In genomic region chr10:31993205-31993604, GRCm38 (mm10) we compare ENCODE assay signal across 20 mouse cellular contexts.
DNase-seq lines count a peak whose midpoint lies in the region; ATAC-seq and TF ChIP-seq lines count a peak whose summit lies in the region.
"Had no signal": no experiment of that assay in that cellular context is flagged by ENCODE, and none has a peak within 500 bp of the region (broad histone marks: within the 10 kb centered on the region; RNA-seq: fewer than 3 reads in every experiment).

No protein-coding gene starts in this region.

- no peak overlapping the region for H3K9ac ChIP-seq in forebrain, embryonic 15.5 days (replicated peaks)
- no peak overlapping the region for H3K9ac ChIP-seq in forebrain, postnatal 0 days
- H3K9ac ChIP-seq in lung, embryonic 14.5 days, result no peak overlapping the region
- no peak overlapping the region for H3K9ac ChIP-seq in hindbrain, embryonic 14.5 days
- H3K9ac ChIP-seq: hindbrain, embryonic 13.5 days; neural tube, embryonic 15.5 days had no signal

- no peaks in the 10 kb centered on the region for H3K4me1 ChIP-seq in forebrain, embryonic 15.5 days
- H3K4me1 ChIP-seq in forebrain, postnatal 0 days (ENCODE audit: insufficient read depth), result no peaks in the 10 kb centered on the region
- H3K4me1 ChIP-seq in lung, embryonic 14.5 days (ENCODE audit: insufficient read depth), result no peaks in the 10 kb centered on the region
- no peaks in the 10 kb centered on the region for H3K4me1 ChIP-seq in lung, adult 2 months (ENCODE audit: control insufficient read depth, insufficient read depth, low read length)
- no peaks in the 10 kb centered on the region for H3K4me1 ChIP-seq in hindbrain, embryonic 14.5 days (replicated peaks; ENCODE audit: control insufficient read depth, insufficient read depth, low read length)
- H3K4me1 ChIP-seq: hindbrain, embryonic 13.5 days; midbrain, embryonic 10.5 days; neural tube, embryonic 15.5 days had no signal

- no peak for TF ChIP-seq POLR2A in lung, adult 2 months (IDR thresholded peaks at IDR 0.05; ENCODE audit: borderline replicate concordance, extremely low read depth, low read depth, low read length)

- no peaks in the 10 kb centered on the region for H3K36me3 ChIP-seq in forebrain, embryonic 15.5 days
- no peaks in the 10 kb centered on the region for H3K36me3 ChIP-seq in forebrain, postnatal 0 days (ENCODE audit: insufficient read depth)
- H3K36me3 ChIP-seq in lung, embryonic 14.5 days (ENCODE audit: insufficient read depth), result no peaks in the 10 kb centered on the region
- no peaks in the 10 kb centered on the region for H3K36me3 ChIP-seq in hindbrain, embryonic 14.5 days (replicated peaks; ENCODE audit: control insufficient read depth, insufficient read depth)
- H3K36me3 ChIP-seq: hindbrain, embryonic 13.5 days; midbrain, embryonic 10.5 days; neural tube, embryonic 15.5 days had no signal

- H3K9me3 ChIP-seq in forebrain, embryonic 15.5 days, result no peaks in the 10 kb centered on the region
- H3K9me3 ChIP-seq in forebrain, postnatal 0 days (ENCODE audit: low read length), result no peaks in the 10 kb centered on the region
- no peaks in the 10 kb centered on the region for H3K9me3 ChIP-seq in lung, embryonic 14.5 days (ENCODE audit: low read depth, low read length)
- no peaks in the 10 kb centered on the region for H3K9me3 ChIP-seq in hindbrain, embryonic 14.5 days (ENCODE audit: control insufficient read depth, low read length)
- H3K9me3 ChIP-seq: hindbrain, embryonic 13.5 days; midbrain, embryonic 10.5 days; neural tube, embryonic 15.5 days had no signal

- H3K4me3 ChIP-seq in forebrain, embryonic 15.5 days, result no peak overlapping the region
- no peak overlapping the region for H3K4me3 ChIP-seq in forebrain, postnatal 0 days (ENCODE audit: low read depth, low read length)
- no peak overlapping the region for H3K4me3 ChIP-seq in lung, embryonic 14.5 days (ENCODE audit: low read depth, low read length)
- no peak overlapping the region for H3K4me3 ChIP-seq in lung, adult 2 months (replicated peaks; ENCODE audit: extremely low read depth, low read depth, low read length)
- no peak overlapping the region for H3K4me3 ChIP-seq in hindbrain, embryonic 14.5 days (replicated peaks; ENCODE audit: low read length)
- H3K4me3 ChIP-seq: hindbrain, embryonic 13.5 days; layer of hippocampus, adult 2 months; midbrain, embryonic 10.5 days; myocyte; neural tube, embryonic 15.5 days had no signal

- DNase-seq in forebrain, postnatal 0 days, result no peak
- peak; percentile 85 for DNase-seq in lung, embryonic 14.5 days
- DNase-seq in lung, adult 2 months, result no peak
- peak; percentile 64 for DNase-seq in gonadal fat pad, adult 2 months (ENCODE audit: low read depth)
- DNase-seq in retina, postnatal 1 day, result peak; percentile 72
- DNase-seq in hindbrain, embryonic 14.5 days (ENCODE audit: low spot score), result no peak
- DNase-seq: adrenal gland, postnatal 25 days; B cell, adult 2 months; cerebellum, adult 9-10 months; kidney, adult 11 months; left cerebral cortex, postnatal 4 days; thymus, postnatal 4 days had no signal

- H3K4me2 ChIP-seq in forebrain, embryonic 15.5 days (replicated peaks), result no peak overlapping the region
- no peak overlapping the region for H3K4me2 ChIP-seq in forebrain, postnatal 0 days (ENCODE audit: low read depth)
- H3K4me2 ChIP-seq in lung, embryonic 14.5 days, result no peak overlapping the region
- H3K4me2 ChIP-seq in hindbrain, embryonic 14.5 days (replicated peaks), result no peak overlapping the region
- H3K4me2 ChIP-seq: hindbrain, embryonic 13.5 days; neural tube, embryonic 15.5 days had no signal

- 0 out of 2 replicates have a peak, but pooled peaks have one; percentile 38 for ATAC-seq in forebrain, embryonic 15.5 days (replicated peaks)
- ATAC-seq in forebrain, postnatal 0 days, result no peak
- ATAC-seq in lung, embryonic 14.5 days (ENCODE audit: insufficient read depth), result peak; percentile 94
- no peak for ATAC-seq in hindbrain, embryonic 14.5 days (ENCODE audit: low FRiP score)
- ATAC-seq: activated CD4-positive, CD25-positive, alpha-beta regulatory T cell, adult 4 months had no signal

- TF ChIP-seq CTCF in forebrain, postnatal 0 days (IDR thresholded peaks at IDR 0.05; ENCODE audit: low read depth), result no peak
- no peak for TF ChIP-seq CTCF in lung, embryonic 14.5 days (IDR thresholded peaks at IDR 0.05; ENCODE audit: low read depth)
- TF ChIP-seq CTCF in lung, adult 2 months (IDR thresholded peaks at IDR 0.05; ENCODE audit: insufficient read depth, low read length), result no peak

- no peak overlapping the region for H3K27ac ChIP-seq in forebrain, embryonic 15.5 days (replicated peaks)
- H3K27ac ChIP-seq in forebrain, postnatal 0 days (ENCODE audit: low read depth, low read length), result no peak overlapping the region
- H3K27ac ChIP-seq in lung, embryonic 14.5 days (ENCODE audit: low read depth), result peak overlapping the region; percentile 42; the same call in 1 of the 2 replicates
- no peak overlapping the region for H3K27ac ChIP-seq in hindbrain, embryonic 14.5 days
- H3K27ac ChIP-seq: hindbrain, embryonic 13.5 days; kidney, postnatal 0 days; midbrain, embryonic 10.5 days; neural tube, embryonic 15.5 days had no signal

- H3K27me3 ChIP-seq in forebrain, embryonic 15.5 days, result no peaks in the 10 kb centered on the region
- H3K27me3 ChIP-seq in forebrain, postnatal 0 days (ENCODE audit: insufficient read depth, low read length), result no peaks in the 10 kb centered on the region
- H3K27me3 ChIP-seq in lung, embryonic 14.5 days (ENCODE audit: insufficient read depth, low read length), result no peaks in the 10 kb centered on the region
- H3K27me3 ChIP-seq in hindbrain, embryonic 14.5 days (ENCODE audit: control insufficient read depth, insufficient read depth, low read length), result no peaks in the 10 kb centered on the region
- H3K27me3 ChIP-seq: hindbrain, embryonic 13.5 days; neural tube, embryonic 15.5 days had no signal

- WGBS in forebrain, embryonic 15.5 days, result 61% methylated on average over 1 of the region's 1 CpGs
- 65% methylated on average over 1 of the region's 1 CpGs for WGBS in forebrain, postnatal 0 days
- WGBS in lung, embryonic 14.5 days, result 51% methylated on average over 1 of the region's 1 CpGs
- WGBS in lung, adult 2 months, result 44% methylated on average over 1 of the region's 1 CpGs
- 78% methylated on average over 1 of the region's 1 CpGs for WGBS in hindbrain, embryonic 14.5 days

Comparison
In these comparisons a context has a peak if more than half of its experiments do, and no peak if none do; other contexts are left out.
1. ATAC-seq: peak in forebrain, embryonic 15.5 days (single experiment) and lung, embryonic 14.5 days (single experiment); none in forebrain, postnatal 0 days (single experiment) and hindbrain, embryonic 14.5 days (single experiment).
2. DNase-seq: peak in lung, embryonic 14.5 days (single experiment), gonadal fat pad, adult 2 months (single experiment) and retina, postnatal 1 day (single experiment); none in forebrain, postnatal 0 days (single experiment), lung, adult 2 months (single experiment) and hindbrain, embryonic 14.5 days (single experiment).